8 mouse cellular contexts compared by ENCODE assay signal in genomic region chr7:66388621-66389532, GRCm38 (mm10). TPM values are rescaled to one million over a fixed set of nuclear protein-coding genes. Genes with fewer than 3 reads are reported as not detected.
A peak's percentile ranks its signal among the peaks of the same experiment; 100 is the strongest.
DNase-seq lines count a peak whose midpoint lies in the region; ATAC-seq and TF ChIP-seq lines count a peak whose summit lies in the region.

No protein-coding gene starts in this region.

- H3K36me3 ChIP-seq in ES-E14 (ENCODE audit: control insufficient read depth, insufficient read depth, low read length, poor library complexity, severe bottlenecking): no peaks in the 10 kb centered on the region
- H3K36me3 ChIP-seq in forebrain, embryonic 11.5 days (ENCODE audit: control insufficient read depth, insufficient read depth, low read length): no peaks in the 10 kb centered on the region
- H3K36me3 ChIP-seq in heart, postnatal 0 days (replicated peaks; ENCODE audit: control insufficient read depth, insufficient read depth, low read length): no peaks in the 10 kb centered on the region
- no peaks in the 10 kb centered on the region for H3K36me3 ChIP-seq in liver, embryonic 14.5 days (replicated peaks; ENCODE audit: control insufficient read depth, insufficient read depth, low read depth)

- TF ChIP-seq CTCF in heart, postnatal 0 days (IDR thresholded peaks at IDR 0.05; ENCODE audit: low read depth): peak; percentile 91
- TF ChIP-seq CTCF in liver, embryonic 14.5 days (IDR thresholded peaks at IDR 0.05; ENCODE audit: low read depth): peak; percentile 93

- H3K9me3 ChIP-seq in ES-E14 (ENCODE audit: control insufficient read depth, insufficient read depth, low read depth, low read length): no peaks in the 10 kb centered on the region
- no peaks in the 10 kb centered on the region for H3K9me3 ChIP-seq in forebrain, embryonic 11.5 days (ENCODE audit: control insufficient read depth, low read length)
- no peaks in the 10 kb centered on the region for H3K9me3 ChIP-seq in heart, postnatal 0 days (replicated peaks; ENCODE audit: control insufficient read depth, low read length)
- no peaks in the 10 kb centered on the region for H3K9me3 ChIP-seq in liver, embryonic 14.5 days (ENCODE audit: control insufficient read depth, low read length)

- DNase-seq in ES-E14 (ENCODE audit: low read depth, low spot score): peak; percentile 45
- peak; percentile 68 for DNase-seq in c-Kit-positive CD71-positive TER-119-positive erythroid progenitor cells, embryonic 14.5 days (ENCODE audit: low spot score)
- peak; percentile 75 for DNase-seq in forebrain, embryonic 11.5 days (ENCODE audit: low spot score)
- DNase-seq in heart, postnatal 0 days (ENCODE audit: low spot score): peak; percentile 90
- DNase-seq in kidney, postnatal 25 days: peak; percentile 81 to 84
- peak; percentile 56 to 65 (median 56) for DNase-seq in liver, embryonic 14.5 days (ENCODE audit: low read depth in 3 of 3, low spot score in 3 of 3)
- peak; percentile 64 for DNase-seq in neural tube, embryonic 10.5 days (ENCODE audit: extremely low spot score, low spot score)
- DNase-seq in thymus, adult 18-20 months: peak; percentile 4 to 5

- H3K27me3 ChIP-seq in forebrain, embryonic 11.5 days (ENCODE audit: control insufficient read depth, insufficient read depth, low read length): no peaks in the 10 kb centered on the region; the same call in 1 of the 2 replicates
- no peaks in the 10 kb centered on the region for H3K27me3 ChIP-seq in heart, postnatal 0 days (ENCODE audit: control insufficient read depth, insufficient read depth, low read length)
- H3K27me3 ChIP-seq in liver, embryonic 14.5 days (ENCODE audit: control insufficient read depth, insufficient read depth, low read length): no peaks in the 10 kb centered on the region; the same call in 1 of the 2 replicates

- WGBS in forebrain, embryonic 11.5 days: 12% methylated on average over 28 of the region's 28 CpGs
- 8% methylated on average over 28 of the region's 28 CpGs for WGBS in heart, postnatal 0 days
- 16% methylated on average over 28 of the region's 28 CpGs for WGBS in liver, embryonic 14.5 days (ENCODE audit: insufficient replicate concordance)

- peak; percentile 73; the same call in 1 of the 2 replicates for ATAC-seq in forebrain, embryonic 11.5 days (replicated peaks; ENCODE audit: low FRiP score)
- ATAC-seq in heart, postnatal 0 days (ENCODE audit: insufficient read depth, low read depth): peak; percentile 76
- ATAC-seq in liver, embryonic 14.5 days (ENCODE audit: insufficient read depth): peak; percentile 61; the same call in 1 of the 2 replicates

- in situ Hi-C loops in ES-E14 (cut with MboI; ENCODE audit: low sequenced_read_pairs in 2 of 2, unreplicated experiment in 2 of 2): no loop called here

- no peak for TF ChIP-seq EP300 in heart, postnatal 0 days (IDR thresholded peaks at IDR 0.05; ENCODE audit: low read depth)
- no peak for TF ChIP-seq EP300 in liver, embryonic 14.5 days (IDR thresholded peaks at IDR 0.05; ENCODE audit: low read depth)

- H3K4me1 ChIP-seq in ES-E14 (ENCODE audit: control insufficient read depth in 2 of 2, insufficient read depth in 2 of 2, low read length in 2 of 2, poor library complexity in 1 of 2): no peaks in the 10 kb centered on the region
- H3K4me1 ChIP-seq in forebrain, embryonic 11.5 days (replicated peaks; ENCODE audit: control insufficient read depth, insufficient read depth, low read length): peaks cover 5% of the 10 kb centered on the region
- peaks cover 4% of the 10 kb centered on the region; the same call in 1 of the 2 replicates for H3K4me1 ChIP-seq in heart, postnatal 0 days (ENCODE audit: control insufficient read depth, insufficient read depth)
- H3K4me1 ChIP-seq in liver, embryonic 14.5 days (replicated peaks; ENCODE audit: control insufficient read depth in 2 of 2, insufficient read depth in 2 of 2, low read length in 1 of 2): peaks cover 0 to 15% of the 10 kb centered on the region in 2 experiments; a peak in 1 of 4 replicates

- no peak overlapping the region for H3K9ac ChIP-seq in ES-E14 (ENCODE audit: insufficient read depth, low read depth, low read length, poor library complexity, severe bottlenecking)
- H3K9ac ChIP-seq in forebrain, embryonic 11.5 days (ENCODE audit: low read length): peak overlapping the region; percentile 72; the same call in 1 of the 2 replicates
- peak overlapping the region; percentile 85 for H3K9ac ChIP-seq in heart, postnatal 0 days (replicated peaks; ENCODE audit: low read depth, low read length)
- H3K9ac ChIP-seq in liver, embryonic 14.5 days (replicated peaks): peak overlapping the region; percentile 64

- H3K27ac ChIP-seq in ES-E14 (ENCODE audit: insufficient read depth, low read depth, low read length, poor library complexity, severe bottlenecking): no peak overlapping the region
- H3K27ac ChIP-seq in forebrain, embryonic 11.5 days (ENCODE audit: low read depth, low read length): no peak overlapping the region
- peak overlapping the region; percentile 36; the same call in 1 of the 2 replicates for H3K27ac ChIP-seq in heart, postnatal 0 days (ENCODE audit: low read depth)
- no peak overlapping the region for H3K27ac ChIP-seq in liver, embryonic 14.5 days

- peak overlapping the region; percentile 99 for H3K4me2 ChIP-seq in forebrain, embryonic 11.5 days (ENCODE audit: low read depth, low read length, severe bottlenecking)
- peak overlapping the region; percentile 98 for H3K4me2 ChIP-seq in heart, postnatal 0 days (ENCODE audit: low read depth, low read length)
- peak overlapping the region; percentile 90 for H3K4me2 ChIP-seq in liver, embryonic 14.5 days (ENCODE audit: low read depth)

- peak overlapping the region; percentile 71 to 85; a peak in 3 of 4 replicates for H3K4me3 ChIP-seq in ES-E14 (ENCODE audit: insufficient read depth in 1 of 2, low read depth in 1 of 2, low read length in 2 of 2, poor library complexity in 1 of 2, severe bottlenecking in 1 of 2)
- peak overlapping the region; percentile 56 for H3K4me3 ChIP-seq in forebrain, embryonic 11.5 days (ENCODE audit: low read depth, low read length)
- H3K4me3 ChIP-seq in heart, postnatal 0 days (ENCODE audit: low read depth, low read length): peak overlapping the region; percentile 75
- peak overlapping the region; percentile 70 to 78 for H3K4me3 ChIP-seq in liver, embryonic 14.5 days (ENCODE audit: insufficient read depth in 1 of 2, low read depth in 2 of 2, low read length in 2 of 2)

TF ChIP-seq in ES-E14, 5 proteins besides CTCF, POLR2A, EP300 and RAD21:
- TF ChIP-seq ZC3H11A (IDR thresholded peaks at IDR 0.05; ENCODE audit: borderline replicate concordance, low read depth, low read length) (no peak), HCFC1 (IDR thresholded peaks at IDR 0.05; ENCODE audit: borderline replicate concordance, insufficient read depth, low read length) (no peak), MAFK (IDR thresholded peaks at IDR 0.05; ENCODE audit: insufficient read depth, low read depth, low read length) (no peak), ZNF384 (IDR thresholded peaks at IDR 0.05; ENCODE audit: low read depth, low read length) (no peak), CHD2 (IDR thresholded peaks at IDR 0.05; ENCODE audit: low read depth, low read length) (no peak)

RNA-seq across cellular contexts. Expression of gene Lrrk1, which starts 0.7 kb away (rescaled TPM):
- total RNA-seq in ES-E14 (2012; rRNA removed): 3.3 and 7.4 TPM in 2 replicates
- polyA plus RNA-seq in forebrain, embryonic 11.5 days (2014; fragmentation: Nextera tagmentation; extraction: Ambion mirVana): 3.3 and 5.2 TPM in 2 replicates
- 10.3 and 10.7 TPM in 2 replicates for total RNA-seq in heart, postnatal 0 days (2014; rRNA removed; ENCODE audit: low replicate concordance)
- polyA plus RNA-seq in heart, postnatal 0 days (2015; fragmentation: Nextera tagmentation; extraction: Ambion mirVana): 4.0 and 4.1 TPM in 2 replicates
- polyA plus RNA-seq in liver, embryonic 14.5 days (2012; rRNA removed): 3.1 and 3.3 TPM in 2 replicates
- 2.3 and 3.0 TPM in 2 replicates for polyA plus RNA-seq in liver, embryonic 14.5 days (2014; fragmentation: Nextera tagmentation; extraction: Ambion mirVana)

RNA-seq across cellular contexts. Expression of gene Gm10974, which starts 23.2 kb away (rescaled TPM):
- not detected in 2 replicates for total RNA-seq in ES-E14 (2012; rRNA removed)
- polyA plus RNA-seq in forebrain, embryonic 11.5 days (2014; fragmentation: Nextera tagmentation; extraction: Ambion mirVana): not detected in 2 replicates
- not detected in 2 replicates for total RNA-seq in heart, postnatal 0 days (2014; rRNA removed; ENCODE audit: low replicate concordance)
- not detected in 2 replicates for polyA plus RNA-seq in heart, postnatal 0 days (2015; fragmentation: Nextera tagmentation; extraction: Ambion mirVana)
- polyA plus RNA-seq in liver, embryonic 14.5 days (2012; rRNA removed): not detected in 2 replicates
- not detected in 2 replicates for polyA plus RNA-seq in liver, embryonic 14.5 days (2014; fragmentation: Nextera tagmentation; extraction: Ambion mirVana)

RNA-seq across cellular contexts. Expression of gene Aldh1a3, which starts 38.4 kb away (rescaled TPM):
- 11.8 and 12.4 TPM in 2 replicates for total RNA-seq in ES-E14 (2012; rRNA removed)
- polyA plus RNA-seq in forebrain, embryonic 11.5 days (2014; fragmentation: Nextera tagmentation; extraction: Ambion mirVana): 2.2 and 3.7 TPM in 2 replicates
- 2.2 TPM in 1 of 2 replicates, not detected in the other for total RNA-seq in heart, postnatal 0 days (2014; rRNA removed; ENCODE audit: low replicate concordance)
- polyA plus RNA-seq in heart, postnatal 0 days (2015; fragmentation: Nextera tagmentation; extraction: Ambion mirVana): 1.2 and 1.4 TPM in 2 replicates
- 0.18 and 0.25 TPM in 2 replicates for polyA plus RNA-seq in liver, embryonic 14.5 days (2012; rRNA removed)
- 0.68 and 0.88 TPM in 2 replicates for polyA plus RNA-seq in liver, embryonic 14.5 days (2014; fragmentation: Nextera tagmentation; extraction: Ambion mirVana)

Comparison
In these comparisons a context has a peak if more than half of its experiments do, and no peak if none do; other contexts are left out.
1. DNase-seq: peak in every context shown above with its lines; median percentile 90 in heart, postnatal 0 days; 82 in kidney, postnatal 25 days; 75 in forebrain, embryonic 11.5 days; 68 in c-Kit-positive CD71-positive TER-119-positive erythroid progenitor cells, embryonic 14.5 days; 64 in neural tube, embryonic 10.5 days; 56 in liver, embryonic 14.5 days; 45 in ES-E14; 4 in thymus, adult 18-20 months.